Mouse (Mus musculus): ENCODE results near the gene Ly6g6e. TPM values are rescaled to one million over a fixed set of nuclear protein-coding genes. Genes with fewer than 3 reads are reported as not detected.
"Not testable (repeated sequence)": the region's sequence is repeated elsewhere in the genome, so short reads cannot be mapped to it uniquely, and the experiment has no call there.

Gene Ly6g6e
- total RNA-seq, 2 experiments from 2014 or later = 1.6 to 1.8 TPM

- DNase-seq (ENCODE audit: low spot score in 2 of 2) = no peak
Measured at GRCm38 (mm10) chr17:35100196-35100765, 23.6 kb downstream of the Ly6g6e start.

- no peak for DNase-seq (ENCODE audit: low spot score in 2 of 2)
Measured at GRCm38 (mm10) chr17:35101161-35101560, 24.5 kb downstream of the Ly6g6e start.

- no peak for DNase-seq (ENCODE audit: low spot score in 2 of 2)
Measured at GRCm38 (mm10) chr17:35102299-35102698, 25.6 kb downstream of the Ly6g6e start.

GRCm38 (mm10) chr17:35103221-35103690 is 26.6 kb downstream of the Ly6g6e start:
- DNase-seq (ENCODE audit: low spot score in 2 of 2) = no peak

- no peak for DNase-seq (ENCODE audit: low spot score in 2 of 2)
Measured at GRCm38 (mm10) chr17:35104079-35104478, 27.4 kb downstream of the Ly6g6e start.

- no peak for DNase-seq (ENCODE audit: low spot score in 2 of 2)
Measured at GRCm38 (mm10) chr17:35104754-35105153, 28.1 kb downstream of the Ly6g6e start.

GRCm38 (mm10) chr17:35105740-35106389 is 29.2 kb downstream of the Ly6g6e start:
- DNase-seq (ENCODE audit: low spot score in 2 of 2) = no peak

GRCm38 (mm10) chr17:35106522-35106921 is 29.8 kb downstream of the Ly6g6e start:
- no peak for DNase-seq (ENCODE audit: low spot score in 2 of 2)

GRCm38 (mm10) chr17:35108097-35108496 is 31.4 kb downstream of the Ly6g6e start, which contains the start of gene Ly6g5c:
TSS of gene Ly6g5c (plus strand) at chr17:35108279.
- DNase-seq (ENCODE audit: low spot score in 2 of 2) = no peak

- DNase-seq (ENCODE audit: low spot score in 2 of 2) = no peak
Measured at GRCm38 (mm10) chr17:35111774-35112173, 35.1 kb downstream of the Ly6g6e start.

- no peak for DNase-seq (ENCODE audit: low spot score in 2 of 2)
Measured at GRCm38 (mm10) chr17:35115046-35116019, 38.6 kb downstream of the Ly6g6e start, which contains the start of gene Ly6g5b. TSS of gene Ly6g5b (minus strand) at chr17:35115428.

- DNase-seq (ENCODE audit: low spot score in 2 of 2) = peak in 1 of 2 experiments; percentile 17
Measured at GRCm38 (mm10) chr17:35120745-35121142, 44.0 kb downstream of the Ly6g6e start.

- DNase-seq (ENCODE audit: low spot score in 2 of 2) = peak; percentile 96 to 99
Measured at GRCm38 (mm10) chr17:35121143-35121799, 44.6 kb downstream of the Ly6g6e start, which contains the start of gene Gpank1. TSS of gene Gpank1 (plus strand) at chr17:35121455.

GRCm38 (mm10) chr17:35121871-35122303 is 45.2 kb downstream of the Ly6g6e start, which contains the start of gene Csnk2b:
TSS of gene Csnk2b (minus strand) at chr17:35122053.
- DNase-seq (ENCODE audit: low spot score in 2 of 2) = peak in 1 of 2 experiments; percentile 81

- DNase-seq (ENCODE audit: low spot score in 2 of 2) = not testable (repeated sequence)
Measured at GRCm38 (mm10) chr17:35123287-35123686, 46.6 kb downstream of the Ly6g6e start.

GRCm38 (mm10) chr17:35124261-35124896 is 47.7 kb downstream of the Ly6g6e start:
- not testable (repeated sequence) for DNase-seq (ENCODE audit: low spot score in 2 of 2)

- DNase-seq (ENCODE audit: low spot score in 2 of 2) = no peak
Measured at GRCm38 (mm10) chr17:35125081-35125480, 48.4 kb downstream of the Ly6g6e start.

- no peak for DNase-seq (ENCODE audit: low spot score in 2 of 2)
Measured at GRCm38 (mm10) chr17:35125578-35125977, 48.9 kb downstream of the Ly6g6e start.

- peak; percentile 68 to 70 for DNase-seq (ENCODE audit: low spot score in 2 of 2)
Measured at GRCm38 (mm10) chr17:35126206-35126611, 49.5 kb downstream of the Ly6g6e start, which contains the start of gene D17H6S53E. TSS of gene D17H6S53E (plus strand) at chr17:35126373.

GRCm38 (mm10) chr17:35127017-35127416 is 50.3 kb downstream of the Ly6g6e start:
- DNase-seq (ENCODE audit: low spot score in 2 of 2) = no peak

All from layer of hippocampus, postnatal 14 days (tissue).